Mouse (Mus musculus): Measurements from ENCODE around the gene Wdr24. TPM values are rescaled to one million over a fixed set of nuclear protein-coding genes. Genes with fewer than 3 reads are reported as not detected.

The Wdr24 gene
- 9.6 and 10.2 TPM in 2 replicates for polyA plus RNA-seq (2015; fragmentation: Nextera tagmentation; extraction: Ambion mirVana)

GRCm38 (mm10) chr17:25823452-25823851, at the start of gene Wdr24:
Wdr24 (plus strand) TSS chr17:25823627.
- Histone ChIP-seq H3K36me3 (ENCODE audit: control insufficient read depth, insufficient read depth) (peaks cover 15% of the 10 kb centered on the region), H3K4me2 (replicated peaks; ENCODE audit: low read depth) (peak within 1 kb of the TSS; percentile 94), H3K27ac (ENCODE audit: low read depth, low read length) (0 out of 2 replicates have a peak within 1 kb of the TSS, but pooled peaks have one; percentile 30), H3K4me1 (replicated peaks; ENCODE audit: control insufficient read depth, insufficient read depth, low read length) (peaks cover 10% of the 10 kb centered on the region), H3K4me3 (ENCODE audit: low read depth, low read length) (peak within 1 kb of the TSS; percentile 62), H3K27me3 (replicated peaks; ENCODE audit: control insufficient read depth, insufficient read depth, low read length) (peaks cover 20% of the 10 kb centered on the region), H3K9ac (ENCODE audit: low read depth, low read length) (peak within 1 kb of the TSS; percentile 68), H3K9me3 (ENCODE audit: control insufficient read depth) (no peaks in the 10 kb centered on the region)
- 0 out of 2 replicates have a peak, but pooled peaks have one; percentile 28 for ATAC-seq
- WGBS = under 1% methylated on average over 18 of the region's 18 CpGs
- no peak for TF ChIP-seq CTCF (IDR thresholded peaks at IDR 0.05; ENCODE audit: low read depth)

GRCm38 (mm10) chr17:25775318-25776062, 47.9 kb upstream of the Wdr24 start:
- no peak for TF ChIP-seq CTCF (IDR thresholded peaks at IDR 0.05; ENCODE audit: low read depth)
- peaks cover 7% of the 10 kb centered on the region; the same call in 1 of the 2 replicates for H3K4me1 ChIP-seq (replicated peaks; ENCODE audit: control insufficient read depth, insufficient read depth, low read length)
- H3K4me3 ChIP-seq (ENCODE audit: low read depth, low read length) = no peak overlapping the region
- no peaks in the 10 kb centered on the region for H3K27me3 ChIP-seq (replicated peaks; ENCODE audit: control insufficient read depth, insufficient read depth, low read length)
- no peak overlapping the region for H3K9ac ChIP-seq (ENCODE audit: low read depth, low read length)
- H3K27ac ChIP-seq (ENCODE audit: low read depth, low read length) = no peak overlapping the region
- no peaks in the 10 kb centered on the region for H3K9me3 ChIP-seq (ENCODE audit: control insufficient read depth)
- no peak overlapping the region for H3K4me2 ChIP-seq (replicated peaks; ENCODE audit: low read depth)
- no peak for ATAC-seq
- 74% methylated on average over 10 of the region's 10 CpGs for WGBS
- H3K36me3 ChIP-seq (ENCODE audit: control insufficient read depth, insufficient read depth) = peaks cover 28% of the 10 kb centered on the region

- peaks cover 7% of the 10 kb centered on the region; the same call in 1 of the 2 replicates for H3K4me1 ChIP-seq (replicated peaks; ENCODE audit: control insufficient read depth, insufficient read depth, low read length)
- no peak overlapping the region for H3K27ac ChIP-seq (ENCODE audit: low read depth, low read length)
- H3K36me3 ChIP-seq (ENCODE audit: control insufficient read depth, insufficient read depth) = peaks cover 52% of the 10 kb centered on the region
- H3K9ac ChIP-seq (ENCODE audit: low read depth, low read length) = no peak overlapping the region
- no peak overlapping the region for H3K4me2 ChIP-seq (replicated peaks; ENCODE audit: low read depth)
- no peak for ATAC-seq
- no peak for TF ChIP-seq CTCF (IDR thresholded peaks at IDR 0.05; ENCODE audit: low read depth)
- 97% methylated on average over 5 of the region's 5 CpGs for WGBS
- no peak overlapping the region for H3K4me3 ChIP-seq (ENCODE audit: low read depth, low read length)
- no peaks in the 10 kb centered on the region for H3K9me3 ChIP-seq (ENCODE audit: control insufficient read depth)
- H3K27me3 ChIP-seq (replicated peaks; ENCODE audit: control insufficient read depth, insufficient read depth, low read length) = no peaks in the 10 kb centered on the region
Observed at GRCm38 (mm10) chr17:25777948-25778347, 45.5 kb upstream of the Wdr24 start.

GRCm38 (mm10) chr17:25781339-25781738, 42.1 kb upstream of the Wdr24 start:
- Histone ChIP-seq H3K4me2 (replicated peaks; ENCODE audit: low read depth) (no peak overlapping the region), H3K4me1 (replicated peaks; ENCODE audit: control insufficient read depth, insufficient read depth, low read length) (peaks cover 6% of the 10 kb centered on the region; the same call in 1 of the 2 replicates), H3K9me3 (ENCODE audit: control insufficient read depth) (no peaks in the 10 kb centered on the region), H3K27me3 (replicated peaks; ENCODE audit: control insufficient read depth, insufficient read depth, low read length) (no peaks in the 10 kb centered on the region), H3K27ac (ENCODE audit: low read depth, low read length) (no peak overlapping the region; the same call in 1 of the 2 replicates), H3K9ac (ENCODE audit: low read depth, low read length) (no peak overlapping the region), H3K4me3 (ENCODE audit: low read depth, low read length) (no peak overlapping the region), H3K36me3 (ENCODE audit: control insufficient read depth, insufficient read depth) (peaks cover 54% of the 10 kb centered on the region)
- no peak for TF ChIP-seq CTCF (IDR thresholded peaks at IDR 0.05; ENCODE audit: low read depth)
- 67% methylated on average over 6 of the region's 6 CpGs for WGBS
- no peak for ATAC-seq

- Histone ChIP-seq H3K9me3 (ENCODE audit: control insufficient read depth) (no peaks in the 10 kb centered on the region), H3K9ac (ENCODE audit: low read depth, low read length) (no peak overlapping the region), H3K27me3 (replicated peaks; ENCODE audit: control insufficient read depth, insufficient read depth, low read length) (no peaks in the 10 kb centered on the region), H3K4me3 (ENCODE audit: low read depth, low read length) (no peak overlapping the region), H3K4me2 (replicated peaks; ENCODE audit: low read depth) (no peak overlapping the region), H3K4me1 (replicated peaks; ENCODE audit: control insufficient read depth, insufficient read depth, low read length) (peaks cover 6% of the 10 kb centered on the region; the same call in 1 of the 2 replicates), H3K36me3 (ENCODE audit: control insufficient read depth, insufficient read depth) (peaks cover 51% of the 10 kb centered on the region), H3K27ac (ENCODE audit: low read depth, low read length) (no peak overlapping the region)
- WGBS = 68% methylated on average over 7 of the region's 7 CpGs
- no peak for ATAC-seq
- no peak for TF ChIP-seq CTCF (IDR thresholded peaks at IDR 0.05; ENCODE audit: low read depth)
Observed at GRCm38 (mm10) chr17:25783086-25783485, 40.3 kb upstream of the Wdr24 start.

- H3K36me3 ChIP-seq (ENCODE audit: control insufficient read depth, insufficient read depth) = peaks cover 50% of the 10 kb centered on the region
- no peak overlapping the region for H3K9ac ChIP-seq (ENCODE audit: low read depth, low read length)
- no peak overlapping the region; the same call in 1 of the 2 replicates for H3K27ac ChIP-seq (ENCODE audit: low read depth, low read length)
- peak overlapping the region; percentile 88 for H3K4me2 ChIP-seq (replicated peaks; ENCODE audit: low read depth)
- H3K27me3 ChIP-seq (replicated peaks; ENCODE audit: control insufficient read depth, insufficient read depth, low read length) = no peaks in the 10 kb centered on the region
- WGBS = 77% methylated on average over 15 of the region's 15 CpGs
- H3K4me1 ChIP-seq (replicated peaks; ENCODE audit: control insufficient read depth, insufficient read depth, low read length) = peaks cover 6% of the 10 kb centered on the region; the same call in 1 of the 2 replicates
- H3K9me3 ChIP-seq (ENCODE audit: control insufficient read depth) = no peaks in the 10 kb centered on the region
- no peak for TF ChIP-seq CTCF (IDR thresholded peaks at IDR 0.05; ENCODE audit: low read depth)
- no peak overlapping the region for H3K4me3 ChIP-seq (ENCODE audit: low read depth, low read length)
- no peak for ATAC-seq
Observed at GRCm38 (mm10) chr17:25783861-25784574, 39.4 kb upstream of the Wdr24 start.
